Mouse (Mus musculus): Measurements from ENCODE around the gene Mindy3.

Gene Mindy3

GRCm38 (mm10) chr2:12371401-12371800 lies 47.9 kb downstream of the Mindy3 start:
- DNase-seq (ENCODE audit: extremely low spot score) = no peak

GRCm38 (mm10) chr2:12368451-12368850 lies 50.8 kb downstream of the Mindy3 start:
- no peak for DNase-seq (ENCODE audit: extremely low spot score)

- DNase-seq (ENCODE audit: extremely low spot score) = no peak
These were observed 51.3 kb downstream of the Mindy3 start for GRCm38 (mm10) chr2:12368016-12368415.

GRCm38 (mm10) chr2:12361310-12361709 lies 58.0 kb downstream of the Mindy3 start:
- no peak for DNase-seq (ENCODE audit: extremely low spot score)

- DNase-seq (ENCODE audit: extremely low spot score) = no peak
These were observed 64.4 kb downstream of the Mindy3 start for GRCm38 (mm10) chr2:12354837-12355236.

- DNase-seq (ENCODE audit: extremely low spot score) = no peak
These were observed 70.4 kb downstream of the Mindy3 start for GRCm38 (mm10) chr2:12348914-12349313.

- DNase-seq (ENCODE audit: extremely low spot score) = no peak
These were observed 87.3 kb downstream of the Mindy3 start for GRCm38 (mm10) chr2:12331962-12332361.

GRCm38 (mm10) chr2:12329620-12330019 lies 89.7 kb downstream of the Mindy3 start:
- no peak for DNase-seq (ENCODE audit: extremely low spot score)

- no peak for DNase-seq (ENCODE audit: extremely low spot score)
These were observed 90.2 kb downstream of the Mindy3 start for GRCm38 (mm10) chr2:12329068-12329407.

GRCm38 (mm10) chr2:12328355-12329067 lies 90.8 kb downstream of the Mindy3 start:
- DNase-seq (ENCODE audit: extremely low spot score) = peak; percentile 17

- peak; percentile 16 for DNase-seq (ENCODE audit: extremely low spot score)
These were observed 91.4 kb downstream of the Mindy3 start for GRCm38 (mm10) chr2:12327691-12328354.

- peak; percentile 66 for DNase-seq (ENCODE audit: extremely low spot score)
These were observed 92.1 kb downstream of the Mindy3 start for GRCm38 (mm10) chr2:12327216-12327615.

GRCm38 (mm10) chr2:12325868-12326267 lies 93.4 kb downstream of the Mindy3 start:
- DNase-seq (ENCODE audit: extremely low spot score) = no peak

GRCm38 (mm10) chr2:12325417-12325816 lies 93.9 kb downstream of the Mindy3 start:
- no peak for DNase-seq (ENCODE audit: extremely low spot score)

- DNase-seq (ENCODE audit: extremely low spot score) = no peak
These were observed 98.4 kb downstream of the Mindy3 start for GRCm38 (mm10) chr2:12320914-12321313.

- no peak for DNase-seq (ENCODE audit: extremely low spot score)
These were observed 100.6 kb downstream of the Mindy3 start for GRCm38 (mm10) chr2:12318715-12319114.

GRCm38 (mm10) chr2:12318036-12318435 lies 101.2 kb downstream of the Mindy3 start:
- DNase-seq (ENCODE audit: extremely low spot score) = no peak

- DNase-seq (ENCODE audit: extremely low spot score) = no peak
These were observed 101.9 kb downstream of the Mindy3 start for GRCm38 (mm10) chr2:12317343-12317742.

- no peak for DNase-seq (ENCODE audit: extremely low spot score)
These were observed 102.9 kb downstream of the Mindy3 start for GRCm38 (mm10) chr2:12316361-12316760.

GRCm38 (mm10) chr2:12314028-12314427 lies 105.2 kb downstream of the Mindy3 start:
- DNase-seq (ENCODE audit: extremely low spot score) = no peak

GRCm38 (mm10) chr2:12308466-12308865 lies 110.8 kb downstream of the Mindy3 start:
- peak; percentile 23 for DNase-seq (ENCODE audit: extremely low spot score)

- DNase-seq (ENCODE audit: extremely low spot score) = no peak
These were observed 112.0 kb downstream of the Mindy3 start for GRCm38 (mm10) chr2:12307311-12307710.

GRCm38 (mm10) chr2:12305064-12305650 lies 114.1 kb downstream of the Mindy3 start:
- no peak for DNase-seq (ENCODE audit: extremely low spot score)

Measured in embryo, embryonic 9.5 days (tissue).